Mouse (Mus musculus) bone marrow, adult 2 months (tissue): ENCODE results near the gene Ifit2. TPM values are rescaled to one million over a fixed set of nuclear protein-coding genes. Genes with fewer than 3 reads are reported as not detected.

Experiments
- H3K27ac ChIP-seq: fragments of 200-500 bp; 2 replicates; pipeline ENCODE4 v1.5.1; 2012; ENCODE audit warnings: low read depth, mild to moderate bottlenecking, control low read depth, inconsistent platforms, low read length; ENCODE audit not compliant: control insufficient read depth, poor library complexity, insufficient read depth
- H3K4me1 ChIP-seq: fragments of 200-500 bp; 2 replicates; pipeline ENCODE4 v1.6.1; 2011; ENCODE audit warnings: low read length; ENCODE audit not compliant: control insufficient read depth, insufficient read depth
- H3K4me3 ChIP-seq: fragments of 200-500 bp; replicated peaks from 2 replicates; pipeline ENCODE3; 2011; ENCODE audit warnings: mild to moderate bottlenecking, low read depth, low read length, control low read depth; ENCODE audit not compliant: control insufficient read depth
- CTCF ChIP-seq: fragments of 200-500 bp; IDR thresholded peaks from 2 replicates; pipeline ENCODE4 v1.5.1; 2011; ENCODE audit warnings: low read length, control low read depth; ENCODE audit not compliant: control insufficient read depth, insufficient read depth
- POLR2A ChIP-seq: fragments of 200-500 bp; IDR thresholded peaks from 2 replicates; pipeline ENCODE4 v1.6.1; 2011; ENCODE audit warnings: low read depth, mild to moderate bottlenecking, control low read depth, low read length, borderline replicate concordance; ENCODE audit not compliant: control insufficient read depth
- WGBS: fragments of 180-500 bp; shearing (Covaris S2); methylation state at CpG from one replicate; pipeline ENCODE4 v1.1.7; 2018; 5-methylcytosine and 5-hydroxymethylcytosine counted together
- polyA plus RNA-seq: library from polyadenylated mRNA; stranded (reverse); fragments of >200 nt; gene quantifications from 2 replicates; pipeline ENCODE4 v1.2.4, GENCODE M21; 2011; ENCODE audit warnings: low replicate concordance; ENCODE audit not compliant: missing spikeins, insufficient read depth, insufficient read length

The Ifit2 gene
- polyA plus RNA-seq, 1 experiment = 3.7 TPM

GRCm38 (mm10) chr19:34526941-34527682, 23.4 kb upstream of the Ifit2 start, which contains the start of gene Lipa:
Gene Lipa, minus strand, starts transcription at chr19:34527474.
- peak within 1 kb of the TSS; percentile 46 for H3K27ac ChIP-seq
- under 1% methylated on average over 29 of the region's 29 CpGs for WGBS
- H3K4me3 ChIP-seq = peak within 1 kb of the TSS; percentile 81
- TF ChIP-seq CTCF (peak; percentile 10; the same call in 1 of the 2 replicates), POLR2A (peak; percentile 92; the same call in 1 of the 2 replicates)
- no peaks in the 10 kb centered on the region for H3K4me1 ChIP-seq

- TF ChIP-seq CTCF = no peak
- TF ChIP-seq POLR2A = no peak
- Histone ChIP-seq H3K4me1 (no peaks in the 10 kb centered on the region), H3K4me3 (no peak overlapping the region), H3K27ac (no peak overlapping the region)
- 81% methylated on average over 4 of the region's 4 CpGs for WGBS
These were observed 18.3 kb upstream of the Ifit2 start for GRCm38 (mm10) chr19:34532061-34532751.

GRCm38 (mm10) chr19:34539422-34539821, 11.1 kb upstream of the Ifit2 start:
- H3K4me1 ChIP-seq = no peaks in the 10 kb centered on the region
- no peak overlapping the region for H3K27ac ChIP-seq
- WGBS = 29% methylated on average over 1 of the region's 1 CpGs
- no peak for TF ChIP-seq CTCF
- TF ChIP-seq POLR2A = no peak
- H3K4me3 ChIP-seq = no peak overlapping the region

GRCm38 (mm10) chr19:34546211-34546610, 4.3 kb upstream of the Ifit2 start:
- TF ChIP-seq POLR2A = no peak
- TF ChIP-seq CTCF = no peak
- 89% methylated on average over 4 of the region's 4 CpGs for WGBS
- Histone ChIP-seq H3K4me3 (no peak overlapping the region), H3K4me1 (no peaks in the 10 kb centered on the region), H3K27ac (no peak overlapping the region)

- 17% methylated on average over 7 of the region's 7 CpGs for WGBS
- Histone ChIP-seq H3K27ac (no peak overlapping the region), H3K4me3 (no peak overlapping the region), H3K4me1 (no peaks in the 10 kb centered on the region)
- TF ChIP-seq POLR2A (no peak), CTCF (peak; percentile 95)
These were observed 2.5 kb upstream of the Ifit2 start for GRCm38 (mm10) chr19:34547976-34548375.

- Histone ChIP-seq H3K27ac (no peak overlapping the region), H3K4me1 (peaks cover 2% of the 10 kb centered on the region; the same call in 1 of the 2 replicates), H3K4me3 (no peak overlapping the region)
- WGBS = 30% methylated on average over 4 of the region's 4 CpGs
- TF ChIP-seq CTCF (no peak), POLR2A (no peak)
These were observed 325 bp upstream of the Ifit2 start for GRCm38 (mm10) chr19:34550205-34550533.

- Histone ChIP-seq H3K4me1 (peaks cover 2% of the 10 kb centered on the region; the same call in 1 of the 2 replicates), H3K27ac (no peak overlapping the region), H3K4me3 (no peak overlapping the region)
- WGBS = 56% methylated on average over 5 of the region's 5 CpGs
- TF ChIP-seq POLR2A = no peak
- no peak for TF ChIP-seq CTCF
These were observed 1.5 kb downstream of the Ifit2 start for GRCm38 (mm10) chr19:34551981-34552380.

GRCm38 (mm10) chr19:34553021-34553420, 2.5 kb downstream of the Ifit2 start:
- H3K27ac ChIP-seq = no peak overlapping the region
- H3K4me1 ChIP-seq = peaks cover 2% of the 10 kb centered on the region; the same call in 1 of the 2 replicates
- H3K4me3 ChIP-seq = no peak overlapping the region
- TF ChIP-seq CTCF (no peak), POLR2A (no peak)
- WGBS = 53% methylated on average over 6 of the region's 6 CpGs
